Mouse (Mus musculus): ENCODE data around the gene Ptafr.

Ptafr gene

GRCm38 (mm10) chr4:132617873-132618272, 54.0 kb downstream of the Ptafr start:
- DNase-seq (ENCODE audit: low read depth, low spot score): no peak

- no peak for DNase-seq (ENCODE audit: low read depth, low spot score)
Measured at GRCm38 (mm10) chr4:132618850-132619375, 55.0 kb downstream of the Ptafr start.

GRCm38 (mm10) chr4:132620134-132620533, 56.3 kb downstream of the Ptafr start:
- no peak for DNase-seq (ENCODE audit: low read depth, low spot score)

GRCm38 (mm10) chr4:132621287-132622068, 57.6 kb downstream of the Ptafr start:
- no peak for DNase-seq (ENCODE audit: low read depth, low spot score)

- DNase-seq (ENCODE audit: low read depth, low spot score): peak; percentile 95
Measured at GRCm38 (mm10) chr4:132624034-132624657, 60.3 kb downstream of the Ptafr start.

- DNase-seq (ENCODE audit: low read depth, low spot score): peak; percentile 72
Measured at GRCm38 (mm10) chr4:132628830-132629229, 65.0 kb downstream of the Ptafr start.
